Mouse (Mus musculus) kidney, adult 2 months (tissue): ENCODE data around the gene Slc4a4. TPM values are rescaled to one million over a fixed set of nuclear protein-coding genes. Genes with fewer than 3 reads are reported as not detected.

Experiments
- DNase-seq: peaks from one replicate; pipeline ENCODE4 v3.0.0; 2021
- H3K27ac ChIP-seq: fragments of 200-500 bp; 2 replicates; pipeline ENCODE4 v1.5.1; 2012; ENCODE audit warnings: low read depth, low read length, control low read depth, inconsistent platforms; ENCODE audit not compliant: insufficient read depth
- H3K27me3 ChIP-seq: fragments of 200-500 bp; replicated peaks from 2 replicates; pipeline ENCODE4 v1.6.1; 2012; ENCODE audit warnings: mild to moderate bottlenecking, moderate library complexity, low read length, inconsistent platforms; ENCODE audit not compliant: control insufficient read depth, insufficient read depth
- H3K36me3 ChIP-seq: fragments of 200-500 bp; 2 replicates; pipeline ENCODE4 v1.6.1; 2012; ENCODE audit warnings: mild to moderate bottlenecking, moderate library complexity, low read length, inconsistent platforms; ENCODE audit not compliant: control insufficient read depth, insufficient read depth
- H3K4me1 ChIP-seq: fragments of 200-500 bp; 2 replicates; pipeline ENCODE4 v1.6.1; 2011; ENCODE audit warnings: low read length; ENCODE audit not compliant: control insufficient read depth, insufficient read depth
- H3K4me3 ChIP-seq: fragments of 200-500 bp; 2 replicates; pipeline ENCODE4 v1.5.1; 2011; ENCODE audit warnings: mild to moderate bottlenecking, low read depth, low read length, control low read depth; ENCODE audit not compliant: insufficient read depth
- CTCF ChIP-seq: fragments of 200-500 bp; conservative IDR thresholded peaks from 2 replicates; pipeline ENCODE4 v1.5.1; 2011; ENCODE audit warnings: low read depth, mild to moderate bottlenecking, control low read depth, low read length, moderate library complexity, mixed read lengths; ENCODE audit not compliant: insufficient read depth, insufficient read length
- POLR2A ChIP-seq: fragments of 200-500 bp; IDR thresholded peaks from one replicate; pipeline ENCODE4 v1.6.1; 2011; ENCODE audit warnings: low read depth, low read length, control low read depth
- WGBS: fragments of 180-500 bp; shearing (Covaris S2); methylation state at CpG from one replicate; pipeline ENCODE4 v1.1.7; 2018; 5-methylcytosine and 5-hydroxymethylcytosine counted together
- polyA plus RNA-seq: library from polyadenylated mRNA; depleted of rRNA; stranded (reverse); fragments of >200 nt; gene quantifications from 2 replicates; pipeline ENCODE4 v1.2.3, GENCODE M21; 2012

The Slc4a4 gene
- polyA plus RNA-seq, 1 experiment = 195 TPM

GRCm38 (mm10) chr5:89194654-89195053 is 308.0 kb downstream of the Slc4a4 start:
- WGBS = 78% methylated on average over 3 of the region's 3 CpGs
- DNase-seq = no peak
- H3K4me3 ChIP-seq = no peak overlapping the region
- no peaks in the 10 kb centered on the region; the same call in 1 of the 2 replicates for H3K36me3 ChIP-seq
- H3K27ac ChIP-seq = no peak overlapping the region
- H3K4me1 ChIP-seq = no peaks in the 10 kb centered on the region
- TF ChIP-seq POLR2A = no peak
- no peak for TF ChIP-seq CTCF
- H3K27me3 ChIP-seq = no peaks in the 10 kb centered on the region

GRCm38 (mm10) chr5:89198501-89198900 is 311.9 kb downstream of the Slc4a4 start:
- no peak for TF ChIP-seq POLR2A
- no peak for TF ChIP-seq CTCF
- H3K4me1 ChIP-seq = no peaks in the 10 kb centered on the region
- no peak overlapping the region for H3K27ac ChIP-seq
- no peak overlapping the region for H3K4me3 ChIP-seq
- no peak for DNase-seq
- WGBS = 33% methylated on average over 2 of the region's 2 CpGs
- no peaks in the 10 kb centered on the region; the same call in 1 of the 2 replicates for H3K36me3 ChIP-seq
- no peaks in the 10 kb centered on the region for H3K27me3 ChIP-seq

- peaks cover 4% of the 10 kb centered on the region; the same call in 1 of the 2 replicates for H3K4me1 ChIP-seq
- no peak overlapping the region; the same call in 1 of the 2 replicates for H3K27ac ChIP-seq
- 36% methylated on average over 7 of the region's 7 CpGs for WGBS
- H3K27me3 ChIP-seq = no peaks in the 10 kb centered on the region
- H3K36me3 ChIP-seq = peaks cover 7% of the 10 kb centered on the region; the same call in 1 of the 2 replicates
- no peak overlapping the region for H3K4me3 ChIP-seq
- DNase-seq = no peak
- TF ChIP-seq CTCF = no peak
Measured at GRCm38 (mm10) chr5:89209973-89210703, 323.5 kb downstream of the Slc4a4 start.

- Histone ChIP-seq H3K27ac (no peak overlapping the region), H3K4me3 (no peak overlapping the region), H3K27me3 (no peaks in the 10 kb centered on the region), H3K4me1 (peaks cover 4% of the 10 kb centered on the region; the same call in 1 of the 2 replicates), H3K36me3 (peaks cover 8% of the 10 kb centered on the region; the same call in 1 of the 2 replicates)
- no peak for DNase-seq
- WGBS = 20% methylated on average over 1 of the region's 1 CpGs
- TF ChIP-seq CTCF (no peak), POLR2A (no peak)
Measured at GRCm38 (mm10) chr5:89211057-89211456, 324.4 kb downstream of the Slc4a4 start.

- peaks cover 9% of the 10 kb centered on the region; the same call in 1 of the 2 replicates for H3K36me3 ChIP-seq
- H3K27me3 ChIP-seq = no peaks in the 10 kb centered on the region
- no peak overlapping the region for H3K4me3 ChIP-seq
- peak; percentile 82 for DNase-seq
- H3K4me1 ChIP-seq = peaks cover 23% of the 10 kb centered on the region
- 33% methylated on average over 8 of the region's 8 CpGs for WGBS
- TF ChIP-seq POLR2A = no peak
- TF ChIP-seq CTCF = no peak
- H3K27ac ChIP-seq = peak overlapping the region; percentile 61
Measured at GRCm38 (mm10) chr5:89218222-89218621, 331.6 kb downstream of the Slc4a4 start.

GRCm38 (mm10) chr5:89218709-89219108 is 332.1 kb downstream of the Slc4a4 start:
- WGBS = 39% methylated on average over 6 of the region's 6 CpGs
- no peak overlapping the region for H3K4me3 ChIP-seq
- no peak for DNase-seq
- H3K27ac ChIP-seq = peak overlapping the region; percentile 77
- no peaks in the 10 kb centered on the region for H3K27me3 ChIP-seq
- TF ChIP-seq POLR2A = no peak
- TF ChIP-seq CTCF = no peak
- H3K36me3 ChIP-seq = peaks cover 6% of the 10 kb centered on the region; the same call in 1 of the 2 replicates
- peaks cover 25% of the 10 kb centered on the region for H3K4me1 ChIP-seq

- Histone ChIP-seq H3K27me3 (no peaks in the 10 kb centered on the region), H3K4me1 (peaks cover 25% of the 10 kb centered on the region), H3K27ac (no peak overlapping the region), H3K4me3 (no peak overlapping the region), H3K36me3 (peaks cover 6% of the 10 kb centered on the region)
- no peak for DNase-seq
- no peak for TF ChIP-seq POLR2A
- TF ChIP-seq CTCF = peak; percentile 53; the same call in 1 of the 2 replicates
- WGBS = 26% methylated on average over 1 of the region's 1 CpGs
Measured at GRCm38 (mm10) chr5:89221658-89222057, 335.0 kb downstream of the Slc4a4 start.
